Mouse (Mus musculus): ENCODE measurements around the gene Magt1.
"Not testable (repeated sequence)": the region's sequence is repeated elsewhere in the genome, so short reads cannot be mapped to it uniquely, and the experiment has no call there.

Gene Magt1

GRCm38 (mm10) chrX:105946357-105946756 is 65.3 kb downstream of the Magt1 start:
- no peak for DNase-seq (ENCODE audit: low read depth)

GRCm38 (mm10) chrX:105939245-105939644 is 72.5 kb downstream of the Magt1 start:
- no peak for DNase-seq (ENCODE audit: low read depth)

GRCm38 (mm10) chrX:105937736-105938135 is 74.0 kb downstream of the Magt1 start:
- DNase-seq (ENCODE audit: low read depth), result no peak

GRCm38 (mm10) chrX:105934341-105934740 is 77.4 kb downstream of the Magt1 start:
- DNase-seq (ENCODE audit: low read depth), result no peak

- no peak for DNase-seq (ENCODE audit: low read depth)
Observed at GRCm38 (mm10) chrX:105929478-105930038, 82.1 kb downstream of the Magt1 start.

GRCm38 (mm10) chrX:105928861-105929477 is 82.7 kb downstream of the Magt1 start, which contains the start of gene Atrx:
TSS of gene Atrx (minus strand) at chrX:105929403.
- peak; percentile 41 for DNase-seq (ENCODE audit: low read depth)

- DNase-seq (ENCODE audit: low read depth), result no peak
Observed at GRCm38 (mm10) chrX:105927941-105928860, 83.5 kb downstream of the Magt1 start.

GRCm38 (mm10) chrX:105926121-105926735 is 85.5 kb downstream of the Magt1 start:
- DNase-seq (ENCODE audit: low read depth), result no peak

- no peak for DNase-seq (ENCODE audit: low read depth)
Observed at GRCm38 (mm10) chrX:105924326-105925070, 87.2 kb downstream of the Magt1 start.

GRCm38 (mm10) chrX:105923896-105924295 is 87.8 kb downstream of the Magt1 start:
- DNase-seq (ENCODE audit: low read depth), result no peak

- DNase-seq (ENCODE audit: low read depth), result not testable (repeated sequence)
Observed at GRCm38 (mm10) chrX:105922986-105923385, 88.7 kb downstream of the Magt1 start.

- no peak for DNase-seq (ENCODE audit: low read depth)
Observed at GRCm38 (mm10) chrX:105921421-105921820, 90.3 kb downstream of the Magt1 start.
